Mouse (Mus musculus) intestine, postnatal 0 days (tissue): Measurements from ENCODE around the gene Slc2a9. TPM values are rescaled to one million over a fixed set of nuclear protein-coding genes. Genes with fewer than 3 reads are reported as not detected.

ENCODE experiments used
- ATAC-seq: fragments of 200-750 bp; cut with Nextera tagmentation; 2 replicates; pipeline ENCODE4 v1.8.0; 2017; ENCODE audit warnings: mild to moderate bottlenecking, moderate TSS enrichment, moderate library complexity
- H3K27ac ChIP-seq: fragments of 300-500 bp; sonication (generic); 2 replicates; pipeline ENCODE4 v1.5.1; 2014; ENCODE audit warnings: mild to moderate bottlenecking, low read depth, low read length, moderate library complexity
- H3K27me3 ChIP-seq: fragments of 300-500 bp; sonication (generic); replicated peaks from 2 replicates; pipeline ENCODE4 v1.6.1; 2014; ENCODE audit warnings: low read length, mixed read lengths; ENCODE audit not compliant: control insufficient read depth, insufficient read depth
- H3K36me3 ChIP-seq: fragments of 300-500 bp; sonication (generic); 2 replicates; pipeline ENCODE4 v1.6.1; 2014; ENCODE audit warnings: mild to moderate bottlenecking, moderate library complexity; ENCODE audit not compliant: control insufficient read depth, insufficient read depth
- H3K4me1 ChIP-seq: fragments of 300-500 bp; sonication (generic); replicated peaks from 2 replicates; pipeline ENCODE4 v1.6.1; 2014; ENCODE audit warnings: antibody characterized with exemption, low read length, mixed read lengths; ENCODE audit not compliant: control insufficient read depth, insufficient read depth
- H3K4me2 ChIP-seq: fragments of 300-500 bp; sonication (generic); replicated peaks from 2 replicates; pipeline ENCODE4 v1.6.1; 2014; ENCODE audit warnings: low read depth, mild to moderate bottlenecking, moderate library complexity
- H3K4me3 ChIP-seq: fragments of 300-500 bp; sonication (generic); 2 replicates; pipeline ENCODE4 v1.5.1; 2014; ENCODE audit warnings: low read depth, low read length
- H3K9ac ChIP-seq: fragments of 300-500 bp; sonication (generic); 2 replicates; pipeline ENCODE4 v1.6.1; 2014; ENCODE audit warnings: mild to moderate bottlenecking, low read depth, low read length
- H3K9me3 ChIP-seq: fragments of 300-500 bp; sonication (generic); 2 replicates; pipeline ENCODE4 v1.6.1; 2016; ENCODE audit warnings: mixed run types; ENCODE audit not compliant: control insufficient read depth
- CTCF ChIP-seq: sonication (generic); IDR thresholded peaks from 2 replicates; pipeline ENCODE4 v1.5.1; 2016; ENCODE audit warnings: low read depth, mild to moderate bottlenecking, control low read depth, antibody characterized with exemption, moderate library complexity
- WGBS: fragments of 180-500 bp; shearing (Covaris S2); extraction: QIAGEN DNeasy Blood & Tissue Kit; methylation state at CpG from one replicate; pipeline ENCODE4 v1.1.7; 2014; 5-methylcytosine and 5-hydroxymethylcytosine counted together
- polyA plus RNA-seq: library from polyadenylated mRNA; unstranded; fragments of >200 nt; fragmentation: Nextera tagmentation; extraction: Ambion mirVana; gene quantifications from 2 replicates; pipeline ENCODE4 v1.2.1, GENCODE M21; 2015

Gene Slc2a9
- polyA plus RNA-seq, 1 experiment from 2014 or later = 2.4 TPM

DNA sequence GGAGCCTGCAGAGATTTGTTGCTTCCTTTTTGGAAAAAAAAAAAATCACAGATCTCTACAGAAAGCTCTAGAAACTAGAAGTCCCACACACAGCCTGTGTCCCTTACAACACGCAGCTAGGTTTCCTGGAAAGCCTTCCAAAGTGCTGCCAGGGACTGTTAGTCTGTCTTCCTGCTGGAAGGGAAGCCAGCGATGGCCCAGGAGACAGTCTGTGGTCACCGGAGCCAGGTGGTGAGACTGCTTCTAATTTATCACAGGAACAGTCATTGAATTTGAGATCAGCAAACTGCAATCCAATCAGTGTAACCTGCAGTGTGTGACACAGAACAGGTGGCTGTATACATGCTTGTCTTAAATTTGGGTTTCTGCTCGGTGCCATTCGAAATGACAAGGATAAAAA lies 41.7 kb downstream of the Slc2a9 start:
- no peak overlapping the region for H3K27ac ChIP-seq
- H3K36me3 ChIP-seq = no peaks in the 10 kb centered on the region
- no peak overlapping the region for H3K9ac ChIP-seq
- no peaks in the 10 kb centered on the region for H3K4me1 ChIP-seq
- no peak overlapping the region for H3K4me3 ChIP-seq
- no peak for ATAC-seq
- no peak for TF ChIP-seq CTCF
- H3K9me3 ChIP-seq = no peaks in the 10 kb centered on the region
- 87% methylated on average over 5 of the region's 5 CpGs for WGBS
- no peaks in the 10 kb centered on the region for H3K27me3 ChIP-seq
- no peak overlapping the region for H3K4me2 ChIP-seq

DNA sequence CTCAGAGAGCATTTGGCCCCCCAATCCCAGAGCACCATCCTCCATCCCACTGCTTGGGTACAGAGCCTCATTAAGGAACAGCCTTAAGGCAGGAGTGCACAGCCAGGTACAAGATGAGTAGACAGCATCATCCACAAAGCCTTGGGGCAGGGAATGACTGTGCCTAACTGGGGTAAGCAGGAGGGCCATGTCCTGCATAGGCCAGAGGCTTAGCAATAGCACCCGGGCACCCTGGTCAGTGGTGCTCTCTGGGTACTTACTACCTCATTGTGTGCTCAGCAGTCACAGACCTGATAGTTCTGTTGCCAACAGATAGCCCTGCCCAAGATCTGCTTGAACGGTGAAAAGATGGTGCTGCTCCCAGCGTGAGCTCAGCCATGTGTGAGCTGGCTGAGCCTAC lies 52.0 kb downstream of the Slc2a9 start:
- H3K27me3 ChIP-seq = no peaks in the 10 kb centered on the region
- H3K4me3 ChIP-seq = no peak overlapping the region
- no peaks in the 10 kb centered on the region for H3K4me1 ChIP-seq
- TF ChIP-seq CTCF = no peak
- H3K36me3 ChIP-seq = no peaks in the 10 kb centered on the region
- WGBS = 89% methylated on average over 3 of the region's 3 CpGs
- no peak for ATAC-seq
- no peak overlapping the region for H3K27ac ChIP-seq
- no peak overlapping the region for H3K9ac ChIP-seq
- no peaks in the 10 kb centered on the region for H3K9me3 ChIP-seq
- H3K4me2 ChIP-seq = no peak overlapping the region

DNA sequence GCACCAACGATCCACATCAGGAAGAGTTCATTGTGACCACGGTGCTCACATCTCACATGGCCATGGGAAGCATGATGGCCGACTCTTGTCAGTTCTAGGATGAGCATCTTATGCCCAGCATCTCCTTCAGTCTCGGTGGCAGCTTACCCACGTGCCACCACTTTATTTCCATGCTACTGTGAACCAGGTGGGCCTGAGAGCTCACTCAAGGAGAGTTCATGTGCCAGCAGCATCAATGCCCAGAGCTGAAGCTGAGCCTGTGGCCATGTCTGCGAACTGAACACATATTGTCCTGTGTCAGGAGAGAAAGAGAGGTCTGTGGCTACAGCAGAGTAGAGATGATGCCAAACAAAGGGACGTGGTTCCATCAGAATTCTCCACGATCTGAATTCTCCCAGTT lies 53.3 kb downstream of the Slc2a9 start:
- 90% methylated on average over 6 of the region's 8 CpGs for WGBS
- no peak for TF ChIP-seq CTCF
- Histone ChIP-seq H3K4me2 (no peak overlapping the region), H3K4me3 (no peak overlapping the region), H3K9me3 (no peaks in the 10 kb centered on the region), H3K9ac (no peak overlapping the region), H3K27me3 (no peaks in the 10 kb centered on the region), H3K27ac (no peak overlapping the region), H3K4me1 (no peaks in the 10 kb centered on the region), H3K36me3 (no peaks in the 10 kb centered on the region)
- no peak for ATAC-seq

DNA sequence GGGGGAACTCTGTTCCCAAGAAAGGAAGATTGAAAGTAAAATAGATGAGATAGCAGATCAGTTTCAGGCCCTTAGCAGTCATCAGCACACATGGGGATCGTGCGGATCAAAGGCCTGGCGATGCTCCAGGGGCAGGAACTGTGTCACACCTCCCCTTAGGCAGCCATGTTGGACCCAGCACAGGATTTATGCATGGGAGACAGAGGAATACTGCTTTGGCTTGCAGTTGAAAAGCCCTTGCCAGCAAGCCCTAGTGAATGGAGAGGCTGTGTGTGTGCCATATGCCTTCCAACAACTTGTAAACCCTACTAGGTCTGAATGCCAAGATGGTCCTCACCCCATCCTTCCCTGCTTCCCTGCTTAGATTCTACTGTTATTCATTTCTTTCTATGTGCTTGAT lies 54.8 kb downstream of the Slc2a9 start:
- Histone ChIP-seq H3K4me3 (no peak overlapping the region), H3K27me3 (no peaks in the 10 kb centered on the region), H3K27ac (no peak overlapping the region), H3K9me3 (no peaks in the 10 kb centered on the region), H3K4me2 (no peak overlapping the region), H3K9ac (no peak overlapping the region), H3K36me3 (no peaks in the 10 kb centered on the region), H3K4me1 (no peaks in the 10 kb centered on the region)
- WGBS = 87% methylated on average over 3 of the region's 3 CpGs
- TF ChIP-seq CTCF = no peak
- ATAC-seq = no peak

DNA sequence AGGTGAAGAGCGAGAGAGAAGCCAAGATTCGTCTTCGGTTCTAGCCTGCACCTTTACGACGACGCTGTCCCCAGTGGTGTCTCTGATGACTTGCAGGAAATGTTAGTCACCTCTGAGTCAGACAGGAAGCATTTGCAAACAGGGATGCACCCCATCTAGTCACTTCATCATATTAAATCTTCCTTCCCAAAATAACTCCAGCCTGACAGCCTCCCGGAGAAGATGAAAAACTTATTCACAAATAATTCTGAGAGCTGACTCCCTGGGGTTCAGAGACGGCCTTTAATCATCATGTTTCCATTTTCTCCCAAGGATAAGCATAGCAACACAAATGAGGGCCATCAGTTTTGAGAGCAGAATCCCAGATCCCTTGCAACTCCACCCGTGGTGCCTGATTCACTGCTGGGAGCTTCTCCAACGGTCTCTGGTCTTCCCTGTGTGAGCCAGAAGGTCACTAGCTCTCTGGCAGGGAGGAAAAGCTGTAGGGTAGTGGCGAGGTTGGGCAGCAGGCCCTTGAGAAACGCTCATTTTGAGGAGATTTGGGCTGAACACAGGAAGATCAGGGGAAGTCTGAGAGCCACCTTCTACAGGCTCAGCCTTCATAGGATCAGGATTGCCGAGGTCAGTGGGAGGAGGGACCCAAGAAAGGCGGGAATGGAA lies 56.5 kb downstream of the Slc2a9 start:
- Histone ChIP-seq H3K27me3 (no peaks in the 10 kb centered on the region), H3K4me1 (no peaks in the 10 kb centered on the region), H3K36me3 (no peaks in the 10 kb centered on the region), H3K9ac (no peak overlapping the region), H3K27ac (no peak overlapping the region), H3K9me3 (no peaks in the 10 kb centered on the region), H3K4me2 (no peak overlapping the region), H3K4me3 (no peak overlapping the region)
- ATAC-seq = no peak
- no peak for TF ChIP-seq CTCF
- 60% methylated on average over 14 of the region's 14 CpGs for WGBS

DNA sequence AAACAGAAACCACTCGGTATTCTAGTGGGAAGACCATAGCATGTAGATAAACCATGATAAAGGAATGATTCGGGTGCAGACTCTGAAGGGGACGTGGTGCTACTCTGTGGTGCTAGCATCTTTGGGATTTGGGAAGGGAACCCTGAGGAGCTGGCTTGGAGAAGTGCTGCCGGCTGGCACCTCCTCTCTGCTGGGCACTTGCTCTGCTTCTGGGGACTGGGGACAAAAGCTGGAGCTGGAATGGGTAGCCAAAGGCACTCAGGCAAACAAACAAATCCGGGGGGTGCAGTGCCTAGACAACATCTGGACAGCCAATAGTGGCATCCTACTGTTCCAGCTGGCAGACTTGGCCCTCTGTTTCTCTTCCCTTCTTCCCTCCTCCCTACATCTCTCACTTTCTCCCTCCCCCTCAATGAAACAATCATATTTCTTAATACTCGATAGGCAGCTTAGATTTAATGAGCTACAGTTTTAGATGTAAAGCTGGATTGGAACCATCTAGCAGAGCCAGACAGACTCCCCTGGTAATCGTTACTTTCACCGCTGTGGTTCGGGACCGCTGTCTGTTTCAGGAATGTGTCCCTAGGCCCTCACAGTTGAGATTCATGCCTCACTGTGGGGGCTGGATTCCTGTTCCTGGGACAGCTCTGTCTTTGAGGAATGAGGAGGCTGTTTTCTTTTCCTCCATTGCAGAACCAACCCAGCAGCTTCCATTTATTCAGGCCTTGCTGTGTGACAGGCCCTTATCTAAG lies 61.7 kb downstream of the Slc2a9 start:
- H3K4me1 ChIP-seq = no peaks in the 10 kb centered on the region
- H3K27ac ChIP-seq = no peak overlapping the region
- no peaks in the 10 kb centered on the region; the same call in 1 of the 2 replicates for H3K36me3 ChIP-seq
- H3K4me2 ChIP-seq = no peak overlapping the region
- H3K9ac ChIP-seq = no peak overlapping the region
- 73% methylated on average over 10 of the region's 10 CpGs for WGBS
- no peaks in the 10 kb centered on the region for H3K9me3 ChIP-seq
- H3K4me3 ChIP-seq = no peak overlapping the region
- no peak for ATAC-seq
- no peak for TF ChIP-seq CTCF
- no peaks in the 10 kb centered on the region for H3K27me3 ChIP-seq
